Mouse (Mus musculus) lung, postnatal 4 days (tissue): ENCODE data around the gene St7.
A peak's percentile ranks its signal among the peaks of the same experiment; 100 is the strongest.

Experiments used
- DNase-seq, 2 experiments: peaks; one replicate each; pipeline ENCODE4 v3.0.0; 2021

The St7 gene

DNA sequence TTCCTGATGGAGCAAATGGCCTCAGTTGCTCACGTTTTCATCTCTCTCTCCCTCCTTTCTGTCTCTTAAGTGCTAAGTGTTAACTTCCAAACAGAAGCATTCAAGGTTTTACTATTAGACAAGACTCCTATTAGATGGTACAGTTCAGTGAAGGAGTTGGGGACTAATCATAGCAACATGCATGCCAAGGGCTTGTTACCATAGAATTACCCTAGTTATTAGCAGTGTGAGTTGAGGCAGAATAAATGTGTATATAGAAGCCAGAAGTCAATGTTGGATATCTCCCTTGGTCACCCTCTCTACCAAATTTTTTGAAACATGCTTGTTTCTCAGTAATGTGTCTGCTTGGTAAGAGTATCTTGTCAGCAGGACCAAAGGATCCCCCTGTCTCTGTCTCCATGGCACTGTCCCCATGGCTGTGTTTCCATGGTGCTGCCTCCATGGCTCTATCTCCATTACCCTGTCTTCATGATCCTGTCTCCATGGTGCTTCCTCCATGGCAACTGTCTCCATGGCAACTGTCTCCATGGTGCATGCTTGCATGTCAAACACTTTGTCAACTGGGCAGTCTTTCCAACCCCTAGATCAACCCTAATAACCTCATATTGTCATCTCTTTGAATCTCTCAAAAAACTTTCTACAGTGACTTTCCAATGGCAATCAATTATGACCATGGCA, 275.9 kb downstream of the St7 start:
- no peak for DNase-seq

DNA sequence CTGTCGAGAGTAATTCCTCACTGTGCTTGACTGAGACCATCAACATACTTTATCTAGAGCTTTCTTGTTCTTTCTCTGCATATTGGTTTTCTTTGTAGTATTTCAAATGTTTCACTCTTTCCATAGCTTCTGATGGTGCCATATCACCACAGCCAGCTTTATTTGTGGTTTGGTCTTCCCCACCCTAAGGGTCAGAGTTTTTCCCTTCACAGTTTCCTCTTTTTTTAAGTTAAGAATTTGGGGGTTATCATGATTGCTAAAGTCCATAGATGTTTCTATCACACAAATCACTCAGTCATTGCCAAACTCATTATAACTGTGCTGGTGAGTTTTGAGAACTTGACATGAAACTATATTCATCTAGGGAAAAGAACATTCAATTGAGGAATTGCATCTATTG, 277.1 kb downstream of the St7 start:
- DNase-seq, result no peak

DNA sequence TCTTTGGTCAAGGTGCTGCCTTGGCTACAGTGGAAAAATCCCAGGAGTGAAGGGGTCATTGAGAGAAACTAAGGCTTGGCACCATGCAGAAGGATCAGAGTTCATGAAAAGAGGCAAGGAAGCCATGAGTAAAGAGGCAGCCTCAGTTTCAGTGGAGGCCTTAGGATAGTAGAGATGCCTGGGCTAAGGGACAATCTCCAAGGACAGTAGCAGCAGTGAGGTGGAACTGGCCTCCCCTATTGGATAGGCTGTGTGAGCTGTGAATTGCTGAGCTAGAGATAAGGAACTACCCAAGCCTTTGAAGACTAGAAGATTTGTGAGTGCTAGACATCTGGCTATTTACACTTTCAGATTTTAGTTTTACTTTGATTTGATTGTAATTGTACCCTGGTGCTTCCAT, 278.7 kb downstream of the St7 start:
- no peak for DNase-seq

DNA sequence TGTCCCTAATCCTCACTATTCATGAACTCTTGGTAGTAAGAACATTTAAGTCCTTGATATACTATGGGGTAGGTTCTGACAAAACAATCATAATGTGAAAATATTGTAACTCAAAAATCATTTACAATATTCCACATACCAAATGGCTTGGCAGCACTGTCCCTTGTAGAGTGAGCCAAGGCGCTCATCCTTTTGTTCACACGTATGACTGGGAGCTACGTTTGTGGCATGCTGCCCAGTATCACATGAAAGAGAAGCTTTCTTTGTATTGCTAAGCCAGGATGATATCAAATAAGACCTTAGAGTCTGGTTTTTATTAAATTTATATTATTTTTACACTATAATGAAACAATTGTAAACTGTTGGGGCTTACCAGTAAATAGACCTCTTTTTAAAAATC, 281.7 kb downstream of the St7 start:
- DNase-seq, result no peak

DNA sequence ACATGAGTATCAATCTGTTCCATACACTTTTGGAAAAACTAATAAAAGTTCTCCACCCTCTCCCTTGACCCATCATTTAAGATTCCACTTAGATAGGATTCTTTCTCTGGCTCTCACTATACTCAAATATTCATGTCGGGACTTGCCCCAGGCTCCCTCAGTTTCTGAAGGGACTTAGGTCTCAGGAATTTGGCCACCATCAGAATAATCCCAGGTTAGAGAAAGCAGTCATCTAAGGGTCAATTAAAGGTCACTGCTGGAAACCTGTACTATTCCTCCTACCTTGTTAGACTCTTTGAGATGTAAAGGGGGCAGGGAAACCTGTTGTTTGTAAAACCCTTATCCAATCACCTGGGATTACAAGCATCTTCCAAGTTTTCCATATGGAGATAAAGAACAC, 284.4 kb downstream of the St7 start:
- DNase-seq, result no peak

DNA sequence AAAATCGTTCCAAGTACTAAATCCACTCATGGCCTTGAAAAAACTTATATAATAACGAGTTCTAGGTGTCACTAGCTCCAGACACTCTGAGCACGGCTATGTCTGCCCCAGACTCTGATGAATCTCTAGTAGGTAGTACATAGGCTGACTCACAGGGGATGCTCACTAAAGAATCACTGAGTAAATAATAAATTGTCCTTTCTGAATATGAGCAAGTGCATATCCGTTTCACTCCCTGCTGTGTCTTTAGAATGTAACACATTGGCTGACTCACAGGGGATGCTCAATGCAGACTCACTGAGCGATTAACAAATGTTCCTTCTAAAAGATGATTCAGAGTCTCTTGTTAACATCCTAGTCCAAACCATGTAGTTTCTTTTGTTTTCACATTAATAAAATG, 285.6 kb downstream of the St7 start:
- DNase-seq, result no peak

DNA sequence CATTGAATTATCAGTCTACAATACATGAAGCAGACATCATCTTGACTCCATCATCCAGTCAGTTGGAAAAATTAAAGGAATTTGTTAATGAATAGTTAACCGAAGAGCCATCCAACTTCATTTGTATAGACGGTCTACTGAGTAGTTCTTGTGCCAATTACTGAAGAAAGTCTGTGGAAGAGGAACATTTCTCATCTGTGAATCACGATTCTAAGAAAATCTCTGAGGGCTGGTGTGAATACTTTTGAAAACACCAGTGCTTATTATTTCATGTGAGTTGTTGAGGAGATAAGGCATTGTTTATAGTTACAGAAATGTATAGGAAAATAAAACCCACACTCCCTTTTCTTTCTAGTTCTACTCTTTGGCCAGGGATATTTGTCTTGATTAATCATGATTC, 286.1 kb downstream of the St7 start:
- DNase-seq, result no peak

DNA sequence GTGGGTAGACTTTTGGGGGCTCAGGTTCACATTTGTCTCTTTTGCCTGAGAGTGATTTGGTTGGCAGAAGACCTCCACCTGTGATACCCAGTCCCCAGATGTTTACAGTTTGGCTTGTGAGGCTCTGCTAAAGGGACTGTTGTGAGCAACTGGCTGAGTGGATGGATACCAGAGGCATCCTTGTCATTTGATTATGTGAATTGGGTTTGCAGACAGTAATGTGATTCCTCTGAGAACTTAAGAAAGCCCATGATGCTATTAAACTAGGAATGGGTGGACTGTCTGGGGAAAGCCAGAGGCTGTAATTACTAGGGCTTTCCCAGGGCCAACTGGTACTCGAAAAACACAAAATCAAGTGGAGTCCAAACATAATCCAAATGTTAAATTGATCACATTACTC, 286.6 kb downstream of the St7 start:
- DNase-seq, result no peak

DNA sequence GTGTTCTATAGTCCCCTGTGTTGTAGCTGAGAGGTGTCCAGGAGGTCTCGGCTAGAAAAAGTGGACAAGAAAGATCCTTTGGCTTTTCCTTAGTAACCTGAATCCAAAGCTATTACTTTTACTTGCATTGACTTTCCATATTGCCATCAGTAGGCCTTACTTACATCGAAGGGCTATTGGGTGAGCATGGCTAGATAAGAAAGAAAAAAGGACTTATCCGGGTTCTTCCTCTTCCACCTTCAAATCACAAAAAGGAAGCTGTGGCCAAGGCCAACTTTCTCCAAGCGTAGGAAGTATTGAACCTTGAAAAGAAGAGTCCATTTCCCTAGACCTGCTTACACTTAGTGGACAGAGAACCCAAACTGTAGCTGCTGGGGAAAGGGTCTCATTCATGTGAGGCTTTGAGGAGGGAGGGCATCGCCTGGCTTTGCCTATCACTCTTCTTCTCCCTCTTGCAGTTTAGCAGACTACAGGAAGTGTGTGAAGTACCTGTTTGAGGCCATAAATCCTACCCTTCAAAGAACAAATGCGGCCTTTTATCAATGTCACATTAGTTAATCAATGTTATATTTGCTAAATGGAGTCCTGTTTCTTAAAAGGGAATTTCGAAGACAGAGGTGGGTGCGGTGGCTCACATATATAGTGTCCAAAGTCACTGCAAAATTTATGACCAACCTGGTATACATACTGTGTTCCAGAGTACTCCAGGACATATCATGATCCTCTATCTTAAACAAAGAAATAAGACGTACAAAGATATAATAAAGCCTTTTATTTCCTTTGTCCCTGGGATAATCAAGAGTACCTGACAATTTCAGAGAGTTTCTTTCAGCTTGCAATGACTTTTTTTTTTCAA, 297.7 kb downstream of the St7 start:
- DNase-seq, result no peak

DNA sequence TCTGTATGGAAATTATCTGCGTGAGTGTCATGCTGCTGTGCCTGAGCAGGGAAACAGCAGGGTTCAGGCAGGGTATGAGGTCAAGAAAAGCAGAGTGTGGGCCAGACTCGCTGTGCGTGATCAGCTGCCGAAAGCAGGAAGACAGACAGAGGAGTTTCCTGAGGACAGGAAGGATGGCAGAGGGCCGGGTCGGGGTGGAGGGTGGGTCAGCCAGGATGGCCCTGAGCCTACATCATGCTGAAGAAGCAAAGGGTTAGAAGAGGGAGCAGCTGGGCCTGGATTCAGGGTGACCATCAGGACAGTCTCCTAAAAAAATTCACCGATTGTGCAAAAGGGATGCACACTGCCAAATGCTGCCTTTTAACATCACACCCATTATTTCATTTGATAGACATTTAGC, 298.9 kb downstream of the St7 start:
- peak; percentile 34 to 80 for DNase-seq
